ENCODE assay signal across 28 mouse cellular contexts in the genomic region with DNA sequence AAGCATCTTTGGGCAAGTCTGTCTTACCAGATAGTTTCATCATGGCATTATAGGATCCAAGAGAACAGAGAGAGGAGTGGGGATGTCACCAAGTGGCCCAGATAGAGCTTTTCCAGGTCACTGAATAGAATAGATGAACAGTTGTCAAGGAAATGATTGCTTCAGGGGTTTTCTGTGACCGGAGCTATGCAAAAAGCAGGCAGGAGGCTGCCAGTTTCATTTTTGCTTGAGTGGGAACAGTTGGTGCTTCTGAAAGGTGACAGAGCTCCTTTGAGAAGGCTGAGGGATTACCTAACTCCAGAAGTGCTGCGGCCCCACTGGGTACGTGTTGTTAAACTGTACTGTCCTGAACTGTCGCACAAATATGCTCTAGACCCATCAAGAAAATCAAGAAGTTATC. TPM values are rescaled to one million over a fixed set of nuclear protein-coding genes. Genes with fewer than 3 reads are reported as not detected.
DNase-seq lines count a peak whose midpoint lies in the region; ATAC-seq and TF ChIP-seq lines count a peak whose summit lies in the region.
"Had no signal": no experiment of that assay in that cellular context is flagged by ENCODE, and none has a peak within 500 bp of the region (broad histone marks: within the 10 kb centered on the region; RNA-seq: fewer than 3 reads in every experiment).

No protein-coding gene starts in this region.

- no peak overlapping the region for H3K4me2 ChIP-seq in lung, postnatal 0 days (replicated peaks; ENCODE audit: low read depth, low read length)
- no peak overlapping the region for H3K4me2 ChIP-seq in kidney, embryonic 15.5 days
- H3K4me2 ChIP-seq: embryonic facial prominence, embryonic 12.5 days; forebrain, embryonic 15.5 days; hindbrain, embryonic 13.5 days; limb, embryonic 12.5 days; liver, embryonic 12.5 days; lung, embryonic 14.5 days had no signal

- intact Hi-C loops in left cerebral cortex, adult 2 months (cut with DNase I) = no loop called here

- H3K27ac ChIP-seq in lung, postnatal 0 days (ENCODE audit: low read length) = no peak overlapping the region
- no peak overlapping the region for H3K27ac ChIP-seq in kidney, embryonic 15.5 days
- H3K27ac ChIP-seq in left cerebral cortex, adult 2 months = no peak overlapping the region
- H3K27ac ChIP-seq: embryonic facial prominence, embryonic 12.5 days; forebrain, embryonic 15.5 days; heart, embryonic 10.5 days; hindbrain, embryonic 13.5 days; limb, embryonic 12.5 days; liver, embryonic 12.5 days had no signal

- H3K27me3 ChIP-seq in lung, postnatal 0 days (replicated peaks; ENCODE audit: insufficient read depth, low read length) = no peaks in the 10 kb centered on the region
- H3K27me3 ChIP-seq in kidney, embryonic 15.5 days = no peaks in the 10 kb centered on the region
- H3K27me3 ChIP-seq: CH12.LX; embryonic facial prominence, embryonic 12.5 days; forebrain, embryonic 15.5 days; hindbrain, embryonic 13.5 days; limb, embryonic 12.5 days; liver, embryonic 12.5 days; megakaryocyte, embryonic 14.5 days had no signal

- 71% methylated on average over 4 of the region's 4 CpGs for WGBS in lung, postnatal 0 days
- WGBS in kidney, embryonic 15.5 days = 88% methylated on average over 4 of the region's 4 CpGs

- no peak overlapping the region for H3K9ac ChIP-seq in lung, postnatal 0 days (replicated peaks; ENCODE audit: low read depth)
- H3K9ac ChIP-seq in kidney, embryonic 15.5 days = no peak overlapping the region
- H3K9ac ChIP-seq: embryonic facial prominence, embryonic 12.5 days; forebrain, embryonic 15.5 days; hindbrain, embryonic 13.5 days; limb, embryonic 12.5 days; liver, embryonic 12.5 days; lung, embryonic 14.5 days had no signal

- TF ChIP-seq CTCF in lung, postnatal 0 days (IDR thresholded peaks at IDR 0.05) = no peak
- no peak for TF ChIP-seq CTCF in left cerebral cortex, adult 2 months (IDR thresholded peaks at IDR 0.05)

- no peaks in the 10 kb centered on the region for H3K36me3 ChIP-seq in lung, postnatal 0 days (ENCODE audit: insufficient read depth, low read length)
- H3K36me3 ChIP-seq in kidney, embryonic 15.5 days = no peaks in the 10 kb centered on the region
- H3K36me3 ChIP-seq: embryonic facial prominence, embryonic 12.5 days; forebrain, embryonic 15.5 days; heart, embryonic 10.5 days; hindbrain, embryonic 13.5 days; limb, embryonic 12.5 days; liver, embryonic 12.5 days had no signal

- no peak for TF ChIP-seq EP300 in lung, postnatal 0 days (IDR thresholded peaks at IDR 0.05)

- peak; percentile 24 for DNase-seq in lung, postnatal 0 days (ENCODE audit: low spot score)
- no peak for DNase-seq in lung, postnatal 4 days
- peak; percentile 46 for DNase-seq in cerebellum, adult 9-10 months
- DNase-seq in retina, embryonic 14.5 days (ENCODE audit: low spot score) = peak; percentile 67
- no peak for DNase-seq in left cerebral cortex, adult 2 months (ENCODE audit: extremely low spot score in 1 of 2, low spot score in 2 of 2)
- DNase-seq: adrenal gland, postnatal 36 days; gastrocnemius, postnatal 36 days; heart, postnatal 10 days; kidney, adult 8-10 months; kidney, postnatal 25 days; layer of hippocampus, adult 9-11 months; lung, embryonic 14.5 days; right cerebral cortex, postnatal 14 days; spleen, adult 18-20 months; thymus, postnatal 36 days had no signal

- no peaks in the 10 kb centered on the region for H3K9me3 ChIP-seq in lung, postnatal 0 days (ENCODE audit: low read length)
- no peaks in the 10 kb centered on the region for H3K9me3 ChIP-seq in kidney, embryonic 15.5 days (replicated peaks)
- H3K9me3 ChIP-seq: embryonic facial prominence, embryonic 12.5 days; forebrain, embryonic 15.5 days; heart, embryonic 10.5 days; hindbrain, embryonic 13.5 days; limb, embryonic 12.5 days; liver, embryonic 12.5 days had no signal

- no peaks in the 10 kb centered on the region for H3K4me1 ChIP-seq in lung, postnatal 0 days (ENCODE audit: insufficient read depth, low read depth, low read length)
- H3K4me1 ChIP-seq in kidney, embryonic 15.5 days = no peaks in the 10 kb centered on the region
- H3K4me1 ChIP-seq: embryonic facial prominence, embryonic 12.5 days; forebrain, embryonic 15.5 days; heart, embryonic 10.5 days; hindbrain, embryonic 13.5 days; limb, embryonic 12.5 days; liver, embryonic 12.5 days; megakaryocyte, embryonic 14.5 days had no signal

- no peak overlapping the region for H3K4me3 ChIP-seq in lung, postnatal 0 days (ENCODE audit: low read depth, low read length)
- no peak overlapping the region for H3K4me3 ChIP-seq in kidney, embryonic 15.5 days (replicated peaks)
- H3K4me3 ChIP-seq in left cerebral cortex, adult 2 months = no peak overlapping the region
- H3K4me3 ChIP-seq: embryonic facial prominence, embryonic 12.5 days; erythroblast, embryonic 14.5 days; forebrain, embryonic 15.5 days; heart, embryonic 10.5 days; hindbrain, embryonic 13.5 days; limb, embryonic 12.5 days; liver, embryonic 12.5 days; megakaryocyte, embryonic 14.5 days had no signal

- ATAC-seq in lung, postnatal 0 days = peak; percentile 41; the same call in 1 of the 2 replicates
- ATAC-seq in cerebellum, adult (ENCODE audit: insufficient number of reproducible peaks, low FRiP score, low TSS enrichment) = peak; percentile 56
- no peak for ATAC-seq in kidney, embryonic 15.5 days (replicated peaks; ENCODE audit: low FRiP score)
- ATAC-seq: forebrain, embryonic 15.5 days; liver, embryonic 12.5 days had no signal

RNA-seq across cellular contexts. Expression of a gene that starts 38.2 kb away (rescaled TPM):
- polyA plus RNA-seq in lung, postnatal 0 days (2015; fragmentation: Nextera tagmentation; extraction: Ambion mirVana) = 0.05 and 0.08 TPM in 2 replicates
- 0.46 and 1.3 TPM in 2 replicates for polyA plus RNA-seq in kidney, embryonic 15.5 days (2015; fragmentation: Nextera tagmentation; extraction: Ambion mirVana)
- 1 to 10 TPM; 2.6 to 3.0 TPM for total RNA-seq in left cerebral cortex, adult 2 months (2021)
- total RNA-seq: CH12.LX; heart, postnatal 10 days; MEL; monocyte, adult 5-6 weeks had no signal
- polyA plus RNA-seq: erythroblast, embryonic 14.5 days; heart, embryonic 10.5 days; liver, embryonic 12.5 days had no signal

Comparison
In these comparisons a context has a peak if more than half of its experiments do, and no peak if none do; other contexts are left out.
1. DNase-seq: peak in lung, postnatal 0 days (single experiment), cerebellum, adult 9-10 months (single experiment) and retina, embryonic 14.5 days (single experiment); none in lung, postnatal 4 days (0 of 2) and left cerebral cortex, adult 2 months (0 of 2).